Mouse (Mus musculus): ENCODE measurements around the gene Asb2.

The Asb2 gene

DNA sequence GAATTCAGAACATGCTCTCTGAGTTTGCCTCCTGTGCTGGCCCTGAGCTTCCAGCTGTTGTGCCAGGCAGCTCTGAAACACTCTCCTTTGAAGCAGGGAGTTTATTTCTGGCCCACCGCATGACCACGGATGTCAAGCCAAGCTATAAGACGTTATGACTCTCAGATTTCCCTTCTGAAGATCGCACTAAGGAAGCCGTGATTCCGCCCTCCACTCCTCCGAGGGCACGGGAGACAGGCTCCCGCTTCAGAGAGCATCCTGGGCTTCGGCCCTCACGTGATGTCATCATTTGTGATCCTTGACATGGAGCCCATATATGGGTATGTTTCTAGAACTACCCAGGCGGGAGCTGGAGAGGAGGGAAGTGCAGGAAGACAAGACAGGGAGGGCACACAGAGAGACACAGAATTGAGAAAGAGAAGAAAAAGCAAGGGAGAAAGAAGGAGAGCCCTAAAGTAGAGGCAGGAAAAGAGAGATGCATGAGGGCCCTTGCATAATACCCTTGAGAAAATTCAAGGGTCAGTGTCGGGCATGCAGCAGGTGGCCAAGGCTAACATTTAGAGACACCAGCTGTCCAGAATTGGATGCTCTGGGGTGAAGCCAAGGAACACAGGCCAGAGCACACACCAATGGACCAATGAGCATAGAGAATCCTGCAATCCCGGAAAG, at the start of gene Asb2:
Gene Asb2 (minus strand): TSS at position 256 of the 669 bp plus-strand sequence.
- DNase-seq (ENCODE audit: low read depth, low spot score): no peak

DNA sequence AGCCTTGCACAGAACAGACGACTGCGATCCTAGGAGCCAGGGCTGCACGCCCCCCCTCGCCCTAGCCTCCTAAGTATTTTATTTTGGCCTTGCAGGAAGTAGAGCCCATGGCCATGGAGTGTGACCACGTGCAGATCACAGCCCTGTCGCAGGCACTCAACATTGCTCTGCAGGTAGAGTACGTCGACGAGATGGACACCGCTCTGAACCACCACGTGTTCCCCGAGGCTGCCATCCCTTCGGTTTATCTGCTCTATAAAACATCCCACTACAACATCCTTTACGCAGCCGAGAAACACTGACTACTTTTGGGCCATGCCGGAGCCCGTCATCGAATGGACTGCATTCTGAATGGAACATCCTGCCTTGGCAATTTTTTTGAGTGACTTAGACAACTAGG, 48.3 kb upstream of the Asb2 start:
- DNase-seq (ENCODE audit: low read depth, low spot score): no peak

DNA sequence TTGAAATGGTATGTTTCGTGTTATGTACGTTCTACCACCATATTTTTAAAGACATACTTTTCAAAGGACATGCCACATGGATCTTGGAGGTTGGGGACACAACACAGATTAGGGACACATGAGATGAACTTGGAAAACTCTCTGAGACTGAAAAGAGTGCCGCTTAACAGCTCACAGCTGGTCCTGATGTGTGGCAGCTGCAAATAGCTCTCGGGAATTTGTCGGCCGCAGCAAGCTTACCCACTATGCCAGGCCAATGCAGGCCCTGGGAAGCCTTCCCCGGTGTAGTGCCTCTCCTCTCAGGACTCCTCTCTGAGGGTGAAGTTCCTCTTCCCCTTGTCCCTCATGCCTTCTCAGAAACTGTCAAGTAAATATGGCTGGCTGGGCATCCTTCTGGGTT, 41.0 kb upstream of the Asb2 start:
- DNase-seq (ENCODE audit: low read depth, low spot score): no peak

DNA sequence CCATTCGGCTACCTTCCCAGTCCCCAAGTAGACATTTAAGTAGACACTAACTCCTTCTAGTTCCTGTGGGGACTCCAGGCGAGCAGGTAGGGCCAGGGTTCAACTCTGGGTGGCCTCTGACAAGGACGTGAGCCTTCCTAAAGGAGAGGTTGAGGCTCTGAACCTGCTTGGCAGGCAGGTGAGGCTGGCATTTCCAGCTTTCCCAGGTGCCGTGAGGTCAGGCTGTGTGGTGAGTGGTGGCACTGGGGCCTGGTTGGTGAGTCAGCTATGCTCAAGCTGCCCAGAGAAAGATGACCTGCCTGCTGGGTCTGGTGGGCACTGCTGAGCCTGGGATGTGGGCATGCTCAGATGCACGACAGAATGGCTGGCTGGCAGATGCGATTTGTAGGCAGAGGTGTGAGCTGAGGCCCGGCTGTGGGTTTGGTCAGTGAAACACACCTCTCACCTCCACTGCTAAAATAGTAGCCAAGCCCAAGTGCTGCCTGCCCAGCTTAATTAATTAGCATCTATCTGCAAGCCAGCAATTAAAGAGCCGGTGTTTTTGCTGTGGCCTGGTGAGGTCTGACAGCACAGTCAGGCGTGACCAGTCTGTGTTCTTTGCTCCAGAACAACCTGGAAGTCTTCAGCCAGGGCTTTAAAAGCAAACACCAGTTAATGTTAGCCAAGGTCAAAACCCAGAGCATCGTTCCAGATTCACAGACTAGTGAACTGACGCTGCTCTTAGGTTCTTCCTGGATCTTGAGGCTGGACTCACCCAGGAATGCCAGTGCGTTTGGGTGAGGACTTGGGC, 39.9 kb upstream of the Asb2 start:
- DNase-seq (ENCODE audit: low read depth, low spot score): no peak

DNA sequence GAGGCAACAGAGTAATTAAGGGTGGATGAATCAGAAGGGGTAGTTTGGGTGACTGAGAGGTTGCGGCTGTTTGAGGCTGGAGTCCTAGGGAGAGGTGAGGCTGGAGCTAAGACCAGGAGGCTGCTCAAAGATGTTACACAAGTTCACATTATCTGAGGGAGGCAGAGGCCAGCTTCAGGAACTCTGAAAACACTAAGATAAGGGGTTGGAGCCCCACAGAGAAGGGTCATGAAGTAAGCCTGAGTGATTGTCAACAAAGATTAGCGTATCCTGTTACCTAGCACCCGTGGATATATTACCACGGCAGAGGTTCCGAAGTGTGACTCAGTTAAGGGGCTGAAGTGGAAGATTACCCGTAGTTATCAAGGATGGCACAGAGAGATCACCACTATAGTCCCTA, 37.7 kb upstream of the Asb2 start:
- DNase-seq (ENCODE audit: low read depth, low spot score): no peak

DNA sequence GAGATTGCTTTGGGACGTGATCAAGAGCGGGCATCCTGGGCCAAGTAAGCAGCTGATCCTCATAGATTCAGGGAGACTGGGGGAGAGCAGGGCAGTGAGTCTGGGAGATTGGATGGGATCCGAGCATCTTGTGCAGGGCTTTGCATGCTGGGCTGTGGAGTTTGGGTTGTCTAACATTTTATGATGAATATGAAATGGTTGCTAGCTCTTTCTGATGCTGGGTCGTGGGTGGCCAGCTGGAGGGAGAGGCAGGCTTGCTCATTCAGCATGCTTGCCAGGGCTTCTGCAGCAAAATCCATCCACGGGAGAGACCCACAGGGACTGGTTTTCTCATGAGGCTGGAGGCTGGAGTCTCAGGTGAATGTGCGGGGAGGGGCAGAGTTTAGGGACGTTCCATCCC, 35.3 kb upstream of the Asb2 start:
- no peak for DNase-seq (ENCODE audit: low read depth, low spot score)

DNA sequence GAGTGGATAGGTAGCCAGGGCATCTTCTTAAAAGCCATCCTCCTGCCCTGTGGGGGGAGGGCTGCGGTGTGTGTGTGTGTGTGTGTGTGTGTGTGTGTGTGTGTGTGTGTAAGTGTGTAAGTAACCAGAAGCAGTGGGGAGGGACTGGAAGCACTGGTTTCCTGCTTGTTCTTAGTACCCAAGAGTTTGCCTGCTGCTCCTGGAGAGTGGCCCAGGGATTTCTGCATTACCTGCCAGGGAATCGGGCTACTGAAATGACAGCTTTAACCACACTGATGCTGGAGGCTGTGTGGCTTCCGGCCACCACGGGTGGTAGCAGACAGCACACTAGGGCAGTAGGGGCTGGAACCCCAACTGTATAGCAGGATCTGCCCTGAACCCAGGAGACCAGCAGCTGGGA, 34.2 kb upstream of the Asb2 start:
- no peak for DNase-seq (ENCODE audit: low read depth, low spot score)

DNA sequence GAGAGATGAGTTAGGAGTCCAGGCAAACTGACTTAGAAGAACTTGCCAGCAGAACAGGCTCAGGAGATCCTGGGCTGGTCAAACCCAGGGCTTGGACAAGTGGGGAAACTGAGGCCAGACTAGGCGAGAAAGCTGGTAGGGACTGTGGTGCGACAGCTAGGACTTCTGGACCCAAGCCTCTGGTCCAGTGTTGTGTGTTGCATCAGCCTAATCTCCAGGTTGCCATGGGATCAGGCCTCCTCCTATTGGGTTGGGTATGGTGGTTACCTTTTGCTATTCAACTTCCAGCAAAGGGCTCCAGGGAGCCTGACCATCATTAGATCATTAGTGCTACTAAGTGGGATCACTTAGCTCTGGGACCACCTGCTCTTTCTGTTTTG, 33.5 kb upstream of the Asb2 start:
- DNase-seq (ENCODE audit: low read depth, low spot score): peak; percentile 27

DNA sequence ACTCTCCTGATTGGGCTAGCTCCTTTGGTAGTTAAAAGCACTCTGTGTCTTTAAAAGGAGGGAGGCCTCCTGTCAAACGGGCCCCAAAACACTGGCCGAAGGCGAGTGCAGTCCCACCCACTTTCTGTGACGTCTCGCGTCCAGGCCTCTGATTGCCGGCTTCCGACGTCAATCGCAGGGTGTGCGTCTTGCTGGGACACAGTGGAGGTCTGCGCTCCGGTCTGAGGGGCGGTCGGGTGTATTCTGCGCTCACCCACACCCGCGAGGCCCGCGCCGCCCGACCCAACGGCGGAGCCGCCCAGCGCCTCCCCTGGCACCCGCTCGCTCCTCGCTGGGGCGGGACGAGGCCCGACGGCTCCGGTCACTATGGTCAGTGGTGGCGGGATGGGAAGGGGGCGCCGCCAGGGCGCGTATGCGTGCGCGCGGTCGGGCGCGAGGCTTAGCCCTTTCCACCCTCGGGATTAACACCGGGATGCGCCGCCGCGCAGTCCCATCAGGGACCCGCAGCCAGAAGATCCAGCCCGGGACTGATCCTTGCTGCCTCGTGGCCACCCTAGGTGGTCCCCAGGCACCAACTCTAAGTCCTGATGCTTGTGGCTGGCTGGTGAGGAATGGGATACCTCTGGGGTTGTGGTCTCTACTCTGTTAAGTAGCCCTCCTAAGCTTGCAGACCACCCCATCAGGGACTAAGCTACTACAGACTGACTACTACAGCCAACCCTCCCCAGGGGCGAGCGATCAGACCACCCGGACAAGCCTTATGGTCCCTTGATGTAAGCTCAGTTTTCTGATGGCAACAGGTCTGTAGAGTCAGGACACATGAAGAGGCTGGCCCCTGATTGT, 32.9 kb upstream of the Asb2 start, which contains the start of gene Otub2:
Gene Otub2 (plus strand): TSS at position 178 of the 843 bp plus-strand sequence.
- DNase-seq (ENCODE audit: low read depth, low spot score): peak; percentile 96

DNA sequence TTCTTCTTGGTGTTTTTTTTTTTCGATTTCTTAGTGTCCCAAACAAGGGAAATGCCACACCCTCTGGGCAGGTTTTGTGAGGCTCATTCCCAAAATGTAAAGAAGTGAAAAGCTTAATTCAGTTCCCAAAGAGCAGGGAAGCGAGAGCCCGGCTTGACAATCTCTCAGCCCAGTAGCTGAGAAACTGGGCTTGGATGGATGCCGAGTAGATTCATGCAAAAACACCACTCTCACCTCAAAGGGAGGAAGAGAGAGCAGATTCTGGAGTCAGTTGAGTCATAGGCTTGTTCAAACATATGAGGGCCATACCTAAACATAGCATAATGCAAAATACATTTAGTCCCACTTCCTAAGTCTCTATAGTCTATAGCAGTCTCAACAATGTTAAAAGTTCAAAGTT, 24.4 kb upstream of the Asb2 start:
- peak; percentile 20 for DNase-seq (ENCODE audit: low read depth, low spot score)

DNA sequence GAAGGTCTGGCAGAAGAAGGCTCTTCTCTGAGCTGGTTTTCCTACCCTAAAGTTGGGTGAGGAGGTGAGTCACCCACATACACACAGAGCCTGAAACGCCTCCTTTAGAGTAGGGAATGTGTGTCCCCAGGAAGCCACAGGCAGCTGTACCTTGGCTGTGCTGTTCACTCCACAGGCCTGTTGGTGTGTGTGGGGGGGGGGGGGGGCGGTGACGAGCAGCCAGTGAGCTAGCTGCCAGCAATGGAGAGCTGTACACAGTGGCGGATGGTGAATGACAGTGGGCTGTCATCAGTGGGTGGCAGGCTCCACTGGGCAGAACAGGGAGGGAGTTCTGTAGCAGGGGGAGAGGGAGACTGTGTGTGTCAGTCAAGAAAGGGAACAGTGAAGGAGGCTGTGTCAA, 21.0 kb upstream of the Asb2 start:
- no peak for DNase-seq (ENCODE audit: low read depth, low spot score)

DNA sequence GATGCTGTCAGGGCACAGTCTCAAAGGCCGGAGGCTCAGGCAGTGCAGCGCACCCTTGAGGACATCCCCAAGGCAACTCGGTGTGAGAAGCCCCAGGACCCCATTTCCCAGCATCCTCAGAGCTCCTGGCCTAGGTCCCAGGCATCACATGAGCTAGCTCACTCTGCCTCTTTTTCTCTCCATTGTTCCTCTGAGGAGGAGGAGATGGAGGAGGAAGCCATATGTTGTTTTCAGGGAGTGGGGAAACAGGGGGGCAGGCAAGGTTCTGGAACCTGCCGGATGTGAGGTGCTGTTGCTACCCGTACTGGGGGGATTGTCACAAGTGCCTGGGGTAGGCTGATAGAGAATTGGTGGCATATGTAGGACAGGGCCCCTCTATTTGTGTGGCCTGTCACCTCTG, 20.3 kb upstream of the Asb2 start:
- no peak for DNase-seq (ENCODE audit: low read depth, low spot score)

DNA sequence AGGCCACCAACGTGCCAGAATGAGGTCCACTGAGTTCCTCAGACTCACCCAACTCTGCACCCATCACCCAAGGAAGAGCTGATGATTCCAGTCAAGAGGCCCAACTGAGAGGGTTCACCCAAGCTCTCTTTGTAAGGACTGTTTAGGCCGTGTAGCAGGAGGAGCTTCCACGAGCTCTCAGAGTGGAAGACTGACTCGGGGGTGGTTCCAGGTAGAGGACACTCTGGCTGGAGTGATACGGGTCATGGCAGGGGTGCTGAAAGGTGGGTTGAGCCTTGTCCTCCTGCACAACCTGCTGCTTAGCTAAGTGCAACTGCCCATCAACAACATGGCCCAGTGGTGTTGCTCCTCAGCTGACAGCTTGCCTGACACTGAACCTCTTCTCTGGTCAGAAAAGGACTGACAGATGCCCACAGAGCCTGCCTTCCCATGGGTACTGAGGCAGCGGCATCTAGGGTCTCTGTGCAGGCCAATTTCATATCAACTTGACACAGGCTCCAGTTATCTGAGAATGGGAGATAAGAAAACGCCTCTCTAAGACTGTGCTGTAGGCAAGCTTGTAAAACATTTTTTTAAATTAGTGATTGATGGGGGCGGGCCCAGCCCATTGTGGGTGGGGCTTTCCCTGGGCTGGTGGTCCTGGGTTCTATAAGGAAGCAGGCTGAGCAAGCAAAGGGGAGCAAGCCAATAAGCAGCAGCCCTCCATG, 17.9 kb upstream of the Asb2 start:
- no peak for DNase-seq (ENCODE audit: low read depth, low spot score)

DNA sequence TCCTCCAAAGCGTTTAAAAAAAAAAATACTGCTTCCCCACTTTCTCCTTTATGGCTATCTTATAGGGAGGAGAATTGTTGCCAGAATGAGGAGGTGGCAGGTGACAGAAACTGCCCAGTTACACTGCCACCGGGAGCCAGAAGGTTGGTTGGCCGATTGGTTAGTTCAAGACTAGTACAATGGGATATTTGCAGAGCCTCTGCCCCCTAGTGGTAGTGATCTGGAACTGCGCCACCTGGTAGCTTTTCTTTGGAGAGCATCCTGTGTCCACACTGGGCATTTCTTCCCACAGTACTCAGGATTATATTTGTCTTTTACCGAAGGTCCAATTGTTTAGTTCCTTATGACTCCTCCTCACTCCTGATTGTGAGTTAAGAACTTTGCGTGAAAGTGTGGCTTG, 15.9 kb upstream of the Asb2 start:
- peak; percentile 62 for DNase-seq (ENCODE audit: low read depth, low spot score)

DNA sequence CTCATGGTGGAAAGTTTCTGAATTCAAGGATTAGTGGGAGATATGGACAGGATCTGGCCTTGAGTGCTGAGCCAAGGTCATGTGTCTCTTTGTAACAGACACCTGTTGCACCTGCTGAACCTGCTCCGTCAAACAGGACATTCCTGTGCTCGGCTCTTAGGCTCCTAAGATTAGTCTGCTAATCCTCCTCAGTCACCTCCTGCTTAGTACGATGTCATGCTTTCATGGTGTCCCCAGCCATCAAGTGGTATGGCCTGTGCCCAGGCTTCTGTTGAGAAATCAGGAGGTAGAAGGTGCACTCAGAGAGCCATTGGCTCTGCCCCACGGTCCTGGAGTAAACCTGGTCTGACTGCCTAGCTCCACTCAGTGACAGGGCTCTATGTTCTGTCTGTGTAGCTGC, 15.1 kb upstream of the Asb2 start:
- DNase-seq (ENCODE audit: low read depth, low spot score): no peak

DNA sequence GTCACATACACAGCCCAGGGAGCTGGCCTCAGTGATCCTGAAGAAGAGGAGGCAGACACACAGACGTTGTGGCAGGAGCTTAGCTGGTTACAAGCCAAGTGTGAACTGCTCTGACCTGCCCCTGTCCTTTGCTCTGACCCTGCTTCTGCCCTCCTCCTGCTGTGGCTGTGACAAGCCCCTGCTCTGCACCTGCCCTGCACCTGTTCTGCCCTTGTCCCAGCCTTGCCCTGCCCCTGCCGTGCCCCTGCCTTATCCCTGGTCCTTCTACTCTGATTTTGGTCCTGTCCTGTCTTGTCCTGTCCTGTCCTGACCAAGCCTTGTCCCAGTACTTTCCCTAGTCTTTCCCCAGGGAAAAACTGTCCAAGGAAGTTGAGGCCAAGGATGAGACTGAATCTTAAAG, 13.0 kb upstream of the Asb2 start:
- DNase-seq (ENCODE audit: low read depth, low spot score): no peak

DNA sequence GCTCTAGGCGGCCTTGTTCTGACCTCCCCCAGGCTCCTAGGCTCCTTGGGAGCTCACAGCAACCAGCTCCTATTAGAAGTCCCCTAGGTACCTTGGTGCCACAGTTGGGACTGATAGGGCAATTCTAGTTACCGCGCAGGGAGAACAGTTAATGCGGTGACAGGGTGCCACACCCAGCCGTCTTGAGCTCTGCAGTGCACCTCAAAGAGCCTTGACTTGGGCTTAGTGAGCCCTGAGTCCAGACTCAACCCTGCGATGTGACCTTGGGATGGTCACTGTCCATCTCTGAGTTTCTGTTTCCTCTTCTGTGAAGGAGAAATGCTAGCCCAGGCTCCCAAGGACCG, 12.5 kb upstream of the Asb2 start:
- no peak for DNase-seq (ENCODE audit: low read depth, low spot score)

DNA sequence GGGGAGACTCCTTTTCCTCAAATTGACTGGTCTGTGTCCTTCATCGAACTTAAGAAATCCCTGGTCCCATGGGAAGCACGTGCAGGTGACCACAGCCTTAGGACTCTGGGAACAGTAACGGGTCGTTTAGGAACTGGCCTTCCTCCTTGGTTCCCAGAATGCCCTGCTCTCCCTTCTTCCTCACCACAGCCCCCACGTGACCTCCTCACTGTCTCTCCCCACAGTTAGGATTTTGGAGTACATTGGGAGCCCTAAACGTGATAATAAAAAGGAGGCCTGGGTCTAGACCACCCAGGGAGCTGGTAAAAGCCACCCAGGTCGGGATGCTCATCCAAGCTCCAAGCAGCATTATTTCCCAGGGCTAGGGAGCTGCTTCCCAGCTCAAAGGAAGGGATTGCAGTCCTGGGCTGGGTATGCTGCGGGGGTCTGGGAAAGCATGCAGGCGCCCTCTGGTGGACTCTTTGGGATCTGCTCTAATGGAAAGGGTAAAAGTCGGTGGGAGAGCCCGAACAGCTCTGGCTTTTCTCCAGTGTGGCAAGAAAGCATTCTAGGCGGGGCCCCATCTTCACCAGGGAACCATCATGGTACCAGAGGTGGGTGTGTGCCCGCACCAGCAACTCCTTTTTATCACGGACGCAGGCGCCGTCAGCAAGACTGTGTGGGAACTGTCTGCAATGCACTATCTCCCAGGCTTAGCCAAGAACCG, 12.0 kb upstream of the Asb2 start:
- peak; percentile 53 for DNase-seq (ENCODE audit: low read depth, low spot score)

DNA sequence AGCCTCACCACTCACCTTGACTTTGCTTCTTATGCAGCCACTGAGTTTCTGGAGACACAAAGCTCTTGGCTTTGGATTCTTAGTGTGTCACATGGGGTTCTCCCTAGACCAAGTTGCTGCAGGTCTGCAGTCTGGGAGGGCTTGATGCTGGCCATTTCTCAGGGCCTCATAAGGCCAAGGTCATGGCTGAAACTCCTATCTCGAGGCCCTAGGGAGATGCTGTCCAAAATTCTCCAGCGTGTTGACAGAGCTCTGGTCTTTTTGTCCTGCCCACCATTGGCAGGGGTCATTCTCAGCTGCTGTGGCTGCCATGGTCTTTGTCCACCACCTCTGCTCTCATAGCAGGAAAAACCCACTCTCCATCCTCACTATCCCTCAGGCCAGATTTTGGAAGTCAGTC, 11.4 kb upstream of the Asb2 start:
- no peak for DNase-seq (ENCODE audit: low read depth, low spot score)

DNA sequence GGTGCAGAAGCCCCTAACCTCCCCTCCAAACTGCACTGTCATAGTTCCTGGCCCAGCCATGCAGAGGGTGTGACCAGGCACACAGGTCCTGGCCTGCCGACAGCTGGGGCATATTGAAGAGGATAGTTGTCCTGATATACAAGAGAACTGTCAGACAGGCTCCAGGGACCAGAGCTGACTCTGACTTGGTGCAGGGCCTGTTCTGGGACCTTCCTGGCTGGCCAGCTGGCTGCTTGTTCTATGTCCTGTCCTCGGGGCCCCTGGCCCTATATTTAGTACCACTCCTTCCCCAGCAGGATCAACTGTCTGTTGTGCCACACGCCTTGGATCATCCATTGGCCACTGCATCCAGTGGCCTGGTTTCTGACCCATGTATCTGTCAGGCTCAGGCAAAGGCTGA, 6.5 kb upstream of the Asb2 start:
- no peak for DNase-seq (ENCODE audit: low read depth, low spot score)

DNA sequence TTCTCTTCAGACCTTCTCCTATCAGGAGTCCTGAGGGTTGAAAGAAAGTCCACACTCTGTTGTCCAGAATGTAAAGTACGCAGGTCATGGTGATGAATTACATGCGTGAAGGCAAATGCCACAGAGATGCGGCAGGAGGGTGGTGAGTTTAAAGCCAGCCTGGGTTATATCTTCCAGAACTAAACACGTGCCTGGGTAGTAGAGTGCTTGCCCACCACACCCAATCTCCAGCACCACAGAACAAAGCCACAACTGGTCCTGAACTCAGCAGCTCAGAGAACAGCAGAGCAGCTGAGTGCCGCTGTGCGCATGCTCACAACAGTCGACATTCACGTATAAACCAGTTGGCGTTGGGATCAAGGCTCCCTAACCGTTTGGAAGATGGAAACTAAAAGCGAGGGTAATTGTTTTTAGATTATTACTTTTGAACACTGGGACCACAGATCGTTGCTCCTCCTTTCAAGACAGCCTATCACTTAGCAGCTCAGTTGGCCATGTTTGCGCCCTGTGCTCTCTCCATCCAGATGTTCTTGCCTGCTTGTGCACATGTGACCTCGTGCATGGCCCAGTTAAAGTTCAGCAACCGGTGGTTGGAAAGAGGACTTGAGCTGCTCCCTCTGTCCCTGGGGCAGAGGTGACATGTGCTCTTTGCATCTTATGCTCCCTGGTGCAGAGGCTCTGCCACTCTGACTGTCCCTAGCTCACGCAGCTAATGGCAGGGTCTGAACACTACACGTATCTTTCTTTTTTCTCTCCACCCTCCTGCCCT, 5.9 kb upstream of the Asb2 start:
- no peak for DNase-seq (ENCODE audit: low read depth, low spot score)
